Mouse (Mus musculus) cerebellum, adult 2 months (tissue): ENCODE results near the gene Mettl23. TPM values are rescaled to one million over a fixed set of nuclear protein-coding genes. Genes with fewer than 3 reads are reported as not detected.

Experiments
- DNase-seq, 2 experiments: peaks; one replicate each; pipeline ENCODE4 v3.0.0; 2021
- H3K27ac ChIP-seq: fragments of 200-500 bp; 2 replicates; pipeline ENCODE4 v1.5.1; 2012; ENCODE audit warnings: low read length, control low read depth, inconsistent platforms; ENCODE audit not compliant: insufficient read depth
- H3K27me3 ChIP-seq: fragments of 200-500 bp; 2 replicates; pipeline ENCODE4 v1.6.1; 2012; ENCODE audit warnings: inconsistent platforms, mild to moderate bottlenecking, low read length, moderate library complexity; ENCODE audit not compliant: control insufficient read depth, insufficient read depth
- H3K4me1 ChIP-seq: fragments of 200-500 bp; 2 replicates; pipeline ENCODE4 v1.6.1; 2011; ENCODE audit warnings: low read length; ENCODE audit not compliant: control insufficient read depth, insufficient read depth
- H3K4me3 ChIP-seq: fragments of 200-500 bp; replicated peaks from 2 replicates; pipeline ENCODE3; 2011; ENCODE audit warnings: mild to moderate bottlenecking, low read depth, low read length, control low read depth; ENCODE audit not compliant: insufficient read depth
- CTCF ChIP-seq: fragments of 200-500 bp; IDR thresholded peaks from 2 replicates; pipeline ENCODE4 v1.5.1; 2011; ENCODE audit warnings: low read depth, mild to moderate bottlenecking, control low read depth, low read length, moderate library complexity, borderline replicate concordance; ENCODE audit not compliant: insufficient read depth
- POLR2A ChIP-seq: fragments of 200-500 bp; IDR thresholded peaks from 2 replicates; pipeline ENCODE4 v1.6.1; 2011; ENCODE audit warnings: low read length, control low read depth, borderline replicate concordance; ENCODE audit not compliant: insufficient read depth
- WGBS: fragments of 180-500 bp; shearing (Covaris S2); methylation state at CpG from one replicate; pipeline ENCODE4 v1.1.7; 2018; 5-methylcytosine and 5-hydroxymethylcytosine counted together
- polyA plus RNA-seq: library from polyadenylated mRNA; depleted of rRNA; stranded (reverse); fragments of >200 nt; gene quantifications from 2 replicates; pipeline ENCODE4 v1.2.3, GENCODE M21; 2012

The Mettl23 gene
- polyA plus RNA-seq, 1 experiment, result 27.3 TPM

GRCm38 (mm10) chr11:116834954-116835353 is 8.1 kb upstream of the Mettl23 start:
- Histone ChIP-seq H3K27ac (no peak overlapping the region), H3K4me1 (peaks cover 4% of the 10 kb centered on the region), H3K27me3 (no peaks in the 10 kb centered on the region), H3K4me3 (no peak overlapping the region)
- no peak for DNase-seq
- WGBS, result 89% methylated on average over 1 of the region's 1 CpGs
- no peak for TF ChIP-seq CTCF
- TF ChIP-seq POLR2A, result no peak

- TF ChIP-seq POLR2A (no peak), CTCF (no peak)
- no peak for DNase-seq
- Histone ChIP-seq H3K27ac (no peak overlapping the region), H3K4me1 (peaks cover 16% of the 10 kb centered on the region), H3K4me3 (no peak overlapping the region), H3K27me3 (no peaks in the 10 kb centered on the region)
- 82% methylated on average over 4 of the region's 4 CpGs for WGBS
These were observed 6.8 kb upstream of the Mettl23 start for GRCm38 (mm10) chr11:116836283-116836682.

GRCm38 (mm10) chr11:116837441-116837840 is 5.6 kb upstream of the Mettl23 start:
- no peak for DNase-seq
- Histone ChIP-seq H3K4me1 (peaks cover 16% of the 10 kb centered on the region), H3K4me3 (no peak overlapping the region), H3K27ac (no peak overlapping the region), H3K27me3 (no peaks in the 10 kb centered on the region)
- WGBS, result 86% methylated on average over 10 of the region's 10 CpGs
- TF ChIP-seq CTCF, result no peak
- no peak for TF ChIP-seq POLR2A

GRCm38 (mm10) chr11:116838936-116839335 is 4.1 kb upstream of the Mettl23 start:
- H3K27me3 ChIP-seq, result no peaks in the 10 kb centered on the region
- no peak for TF ChIP-seq CTCF
- no peak for TF ChIP-seq POLR2A
- peaks cover 16% of the 10 kb centered on the region for H3K4me1 ChIP-seq
- 81% methylated on average over 14 of the region's 14 CpGs for WGBS
- H3K4me3 ChIP-seq, result no peak overlapping the region
- no peak overlapping the region for H3K27ac ChIP-seq
- DNase-seq, result no peak

GRCm38 (mm10) chr11:116839601-116840000 is 3.5 kb upstream of the Mettl23 start:
- no peak overlapping the region for H3K27ac ChIP-seq
- H3K4me3 ChIP-seq, result no peak overlapping the region
- peaks cover 16% of the 10 kb centered on the region for H3K4me1 ChIP-seq
- H3K27me3 ChIP-seq, result no peaks in the 10 kb centered on the region
- DNase-seq, result no peak
- WGBS, result 64% methylated on average over 7 of the region's 7 CpGs
- no peak for TF ChIP-seq POLR2A
- no peak for TF ChIP-seq CTCF

GRCm38 (mm10) chr11:116840748-116841147 is 2.3 kb upstream of the Mettl23 start:
- 79% methylated on average over 4 of the region's 4 CpGs for WGBS
- TF ChIP-seq POLR2A, result no peak
- no peak for TF ChIP-seq CTCF
- no peak for DNase-seq

GRCm38 (mm10) chr11:116842531-116843260 is 382 bp upstream of the Mettl23 start:
- Histone ChIP-seq H3K27me3 (no peaks in the 10 kb centered on the region), H3K27ac (peak overlapping the region; percentile 88), H3K4me3 (peak overlapping the region; percentile 99), H3K4me1 (peaks cover 16% of the 10 kb centered on the region)
- DNase-seq, result peak; percentile 77
- no peak for TF ChIP-seq CTCF
- peak; percentile 19; the same call in 1 of the 2 replicates for TF ChIP-seq POLR2A
- WGBS, result under 1% methylated on average over 73 of the region's 73 CpGs

More at GRCm38 (mm10) chr11:116840748-116841147, 2.3 kb upstream of the Mettl23 start:
- Histone ChIP-seq H3K4me3 (no peak overlapping the region), H3K4me1 (peaks cover 16% of the 10 kb centered on the region), H3K27ac (no peak overlapping the region), H3K27me3 (no peaks in the 10 kb centered on the region)

- DNase-seq, result no peak
- WGBS, result 47% methylated on average over 4 of the region's 4 CpGs
- TF ChIP-seq CTCF (no peak), POLR2A (no peak)
- Histone ChIP-seq H3K4me1 (no peaks in the 10 kb centered on the region; the same call in 1 of the 2 replicates), H3K4me3 (no peak overlapping the region), H3K27ac (no peak overlapping the region), H3K27me3 (no peaks in the 10 kb centered on the region)
These were observed 3.6 kb downstream of the Mettl23 start for GRCm38 (mm10) chr11:116846593-116847181.
